Mouse (Mus musculus): ENCODE results near the gene Gja6.
A peak's percentile ranks its signal among the peaks of the same experiment; 100 is the strongest.

Gene Gja6

GRCm38 (mm10) chrX:160906952-160907351, at the start of gene Gja6:
Gene Gja6 (minus strand): TSS chrX:160907052.
- no peak for DNase-seq (ENCODE audit: low spot score)

DNA sequence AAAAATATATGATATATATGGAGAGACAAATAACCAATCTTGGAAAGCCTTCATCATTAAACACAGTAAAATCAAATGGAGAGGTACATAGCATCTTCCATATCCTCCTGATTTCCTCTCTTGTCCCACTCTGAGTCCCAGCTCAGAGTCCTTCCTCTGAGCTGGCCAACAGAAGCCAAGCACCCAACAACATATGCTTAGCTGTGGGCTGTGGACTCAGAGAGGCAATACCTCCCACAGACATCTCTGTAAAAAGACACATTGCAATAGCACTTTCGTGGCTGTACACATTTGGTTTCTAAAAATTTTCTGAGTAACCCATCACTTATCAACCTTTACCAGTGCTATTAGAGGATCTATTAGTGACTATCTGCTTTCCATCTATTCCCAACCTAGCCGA, 42.7 kb upstream of the Gja6 start:
- no peak for DNase-seq (ENCODE audit: low spot score)

DNA sequence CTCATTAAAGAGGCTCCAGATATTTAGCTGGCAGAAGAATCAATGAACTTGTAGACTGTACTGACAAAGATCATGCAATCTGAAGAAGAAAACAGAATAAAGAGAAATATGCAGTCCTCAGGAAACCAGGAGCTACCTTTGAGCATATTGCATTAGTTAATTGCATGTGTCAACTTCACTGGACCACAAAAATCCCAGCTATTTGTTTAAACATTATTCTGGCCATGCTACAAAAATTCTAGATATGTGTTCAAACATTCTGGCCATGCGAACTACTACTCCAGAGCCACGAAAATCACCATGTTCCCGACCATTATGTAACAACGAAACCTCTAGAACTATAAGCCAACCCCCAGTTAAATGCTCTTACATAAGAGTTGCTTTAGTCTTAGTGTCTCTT, 37.9 kb upstream of the Gja6 start:
- DNase-seq (ENCODE audit: low spot score) = no peak

DNA sequence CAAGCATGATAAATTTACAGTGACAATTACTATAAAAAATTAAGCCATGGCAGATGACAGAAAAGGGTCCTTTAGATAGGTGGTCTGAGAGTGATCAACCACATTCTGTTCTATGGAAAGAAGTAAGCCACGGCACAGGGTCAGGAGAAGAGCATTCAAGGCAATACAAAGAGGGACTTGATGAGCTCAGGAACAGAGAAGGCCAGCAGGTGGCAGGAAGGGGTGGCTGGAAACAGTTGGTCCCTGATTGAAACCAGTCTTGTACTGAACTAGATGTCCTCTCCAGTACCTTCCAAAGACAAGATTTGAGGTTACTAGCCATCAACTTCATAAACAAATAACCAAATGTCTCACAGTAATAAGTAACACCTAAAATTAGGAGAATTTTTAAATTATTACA, 28.7 kb upstream of the Gja6 start:
- peak; percentile 5 for DNase-seq (ENCODE audit: low spot score)

GRCm38 (mm10) chrX:160930656-160931055, 23.8 kb upstream of the Gja6 start:
- DNase-seq (ENCODE audit: low spot score) = no peak

DNA sequence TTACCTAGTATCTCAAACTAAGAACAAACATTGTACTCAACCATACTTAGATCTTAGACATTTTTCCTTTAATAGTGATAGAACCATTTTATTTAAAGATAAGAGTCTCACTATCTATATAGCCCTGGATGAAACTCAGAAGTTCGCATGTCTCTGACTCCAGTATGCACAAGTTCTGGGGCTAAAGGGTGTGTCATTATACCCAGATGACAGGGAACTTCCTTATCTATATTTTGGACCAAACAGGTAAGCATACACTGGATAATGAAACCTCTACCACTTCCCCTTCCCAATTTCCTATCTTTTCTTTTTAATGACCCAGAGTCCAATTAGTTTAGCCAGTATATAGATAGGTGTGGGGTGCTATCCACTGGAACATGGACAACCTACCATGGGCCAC, 22.0 kb upstream of the Gja6 start:
- DNase-seq (ENCODE audit: low spot score) = no peak

- DNase-seq (ENCODE audit: low spot score) = no peak
Observed at GRCm38 (mm10) chrX:160919022-160919637, 12.3 kb upstream of the Gja6 start.

DNA sequence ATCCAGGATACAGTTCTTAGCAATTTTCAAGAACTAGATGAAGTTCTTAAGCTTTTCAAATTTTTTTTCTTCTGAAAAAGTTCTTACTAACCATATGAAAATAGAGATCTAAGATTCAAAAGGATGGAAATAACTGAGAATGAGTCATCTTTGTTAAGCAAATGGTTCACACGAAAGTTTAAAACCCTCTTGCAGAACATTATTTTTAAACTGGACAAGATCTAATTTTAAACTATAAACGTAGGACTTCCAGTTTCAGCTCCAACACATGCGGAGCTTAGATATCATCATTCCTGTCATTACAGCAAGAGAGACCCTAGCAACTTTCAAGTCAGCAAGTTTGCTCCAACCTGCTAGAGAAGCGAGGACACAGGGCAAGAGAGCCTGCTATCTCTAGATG, 375 bp downstream of the Gja6 start:
- no peak for DNase-seq (ENCODE audit: low spot score)

- DNase-seq (ENCODE audit: low spot score) = no peak
Observed at GRCm38 (mm10) chrX:160905913-160906312, 939 bp downstream of the Gja6 start.

GRCm38 (mm10) chrX:160905041-160905678, 1.7 kb downstream of the Gja6 start:
- no peak for DNase-seq (ENCODE audit: low spot score)

DNA sequence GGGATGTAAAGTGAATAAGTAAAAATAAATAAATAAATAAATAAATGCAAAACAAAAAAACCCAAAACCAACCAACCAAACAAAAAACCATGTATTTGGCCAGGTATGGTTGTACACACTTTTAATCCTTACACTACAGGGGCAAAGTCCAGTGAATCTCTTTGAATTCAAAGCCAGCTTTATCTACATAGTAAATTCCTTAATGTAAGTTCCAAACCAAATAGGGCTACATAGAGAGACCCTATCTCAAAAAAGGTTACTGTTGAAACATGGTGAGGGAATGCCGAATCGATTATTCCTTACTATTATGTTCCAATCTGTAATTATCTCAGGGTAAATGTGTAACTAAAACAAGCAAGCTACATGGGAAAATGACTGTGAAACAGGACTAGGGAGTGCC, 5.7 kb downstream of the Gja6 start:
- DNase-seq (ENCODE audit: low spot score) = no peak

DNA sequence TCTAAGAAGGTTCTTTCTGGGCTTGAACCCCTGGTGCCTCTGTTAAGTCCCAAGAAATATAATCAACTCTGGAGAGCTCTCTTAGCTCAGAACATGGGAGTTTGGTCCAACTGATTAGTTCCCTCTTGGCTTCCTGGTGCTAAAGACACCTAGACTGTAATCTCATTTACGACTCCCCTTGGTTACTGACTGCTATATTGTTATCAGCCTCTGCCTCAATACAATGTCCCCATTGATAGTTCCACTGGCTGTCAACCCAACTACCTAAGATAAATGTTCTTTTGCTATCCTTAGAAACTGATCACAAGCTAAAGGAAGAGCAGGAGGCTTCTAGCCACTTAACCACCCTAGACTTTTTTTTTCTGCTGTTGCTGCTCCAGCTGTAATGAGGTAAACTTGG, 14.8 kb downstream of the Gja6 start:
- no peak for DNase-seq (ENCODE audit: low spot score)

DNA sequence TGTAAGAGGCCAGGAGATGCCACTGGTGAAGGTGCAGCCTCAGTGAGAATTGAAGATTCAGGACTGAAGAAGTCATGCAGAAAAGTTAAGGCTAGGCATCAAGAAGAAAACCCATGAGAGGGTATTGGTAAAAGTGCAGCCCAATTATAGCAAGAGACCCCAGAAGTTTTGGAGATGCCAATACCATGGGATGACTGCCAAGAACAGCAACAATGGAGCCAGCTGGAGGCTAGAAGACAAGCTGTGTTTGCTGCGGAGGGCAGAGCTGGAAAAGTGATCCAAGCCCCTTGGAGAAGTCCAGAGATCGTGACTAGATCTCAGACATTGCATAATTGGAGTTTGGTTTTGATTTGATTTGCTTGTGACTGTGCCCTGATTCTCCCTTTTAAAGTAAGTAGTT, 20.6 kb downstream of the Gja6 start:
- DNase-seq (ENCODE audit: low spot score) = no peak

GRCm38 (mm10) chrX:160866576-160866975, 40.3 kb downstream of the Gja6 start:
- no peak for DNase-seq (ENCODE audit: low spot score)

GRCm38 (mm10) chrX:160865022-160865421, 41.8 kb downstream of the Gja6 start:
- no peak for DNase-seq (ENCODE audit: low spot score)

- no peak for DNase-seq (ENCODE audit: low spot score)
Observed at GRCm38 (mm10) chrX:160863689-160864383, 43.0 kb downstream of the Gja6 start.
